Mouse (Mus musculus): Measurements from ENCODE around the gene Mei1. TPM values are rescaled to one million over a fixed set of nuclear protein-coding genes. Genes with fewer than 3 reads are reported as not detected.

The Mei1 gene
- polyA plus RNA-seq, 1 experiment from 2014 or later: not detected

DNA sequence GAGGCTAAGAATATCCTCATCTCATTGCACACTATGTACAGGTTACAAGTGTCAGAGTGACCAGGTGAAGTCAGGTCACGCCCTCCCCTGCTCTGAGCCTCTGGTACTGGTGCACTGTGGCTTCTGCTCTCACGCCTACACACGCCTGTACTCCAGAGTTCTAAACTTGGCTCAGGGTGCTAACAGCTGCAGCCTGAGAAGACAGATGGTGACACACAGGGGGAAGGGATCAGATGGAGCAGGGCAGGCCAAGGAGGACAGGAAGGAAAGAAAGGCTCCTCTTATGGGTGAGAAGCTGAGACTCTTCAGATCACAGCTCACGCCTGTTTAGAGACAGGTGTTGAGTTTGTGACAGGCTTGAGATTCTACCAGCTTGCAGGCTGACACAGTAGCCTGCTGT is 65.6 kb downstream of the Mei1 start:
- 81% methylated on average over 4 of the region's 4 CpGs for WGBS
- no peak for ATAC-seq
- Histone ChIP-seq H3K9ac (ENCODE audit: low read depth, low read length) (no peak overlapping the region), H3K4me2 (replicated peaks; ENCODE audit: low read depth) (no peak overlapping the region), H3K36me3 (ENCODE audit: control insufficient read depth, insufficient read depth) (no peaks in the 10 kb centered on the region; the same call in 1 of the 2 replicates), H3K9me3 (ENCODE audit: control insufficient read depth) (no peaks in the 10 kb centered on the region), H3K4me1 (replicated peaks; ENCODE audit: control insufficient read depth, insufficient read depth, low read length) (no peaks in the 10 kb centered on the region), H3K27ac (ENCODE audit: low read depth, low read length) (no peak overlapping the region), H3K27me3 (replicated peaks; ENCODE audit: control insufficient read depth, insufficient read depth, low read length) (no peaks in the 10 kb centered on the region; the same call in 1 of the 2 replicates), H3K4me3 (ENCODE audit: low read depth, low read length) (no peak overlapping the region)
- no peak for TF ChIP-seq CTCF (IDR thresholded peaks at IDR 0.05; ENCODE audit: low read depth)

DNA sequence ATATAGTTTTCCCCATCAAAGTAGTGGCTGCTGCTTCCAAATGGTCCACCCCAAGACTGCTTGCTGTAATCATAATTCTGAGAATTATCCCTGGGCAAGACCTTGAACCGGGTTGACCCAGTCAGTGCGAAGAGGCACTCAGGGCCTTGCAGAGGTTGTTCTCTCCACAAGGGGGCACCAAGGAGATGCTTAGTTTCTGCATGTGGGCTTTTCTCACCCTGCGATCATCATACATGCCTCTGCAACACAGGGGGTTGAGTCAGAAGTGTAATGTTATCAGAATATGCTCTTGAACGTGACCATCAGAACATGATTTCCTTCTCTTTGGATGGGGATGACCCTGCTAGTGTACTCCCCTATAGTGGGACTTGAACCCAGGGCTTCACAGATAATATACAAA is 68.8 kb downstream of the Mei1 start:
- no peak overlapping the region for H3K4me3 ChIP-seq (ENCODE audit: low read depth, low read length)
- H3K36me3 ChIP-seq (ENCODE audit: control insufficient read depth, insufficient read depth): no peaks in the 10 kb centered on the region; the same call in 1 of the 2 replicates
- H3K9ac ChIP-seq (ENCODE audit: low read depth, low read length): no peak overlapping the region
- WGBS: 56% methylated on average over 4 of the region's 4 CpGs
- H3K9me3 ChIP-seq (ENCODE audit: control insufficient read depth): no peaks in the 10 kb centered on the region
- ATAC-seq: 0 out of 2 replicates have a peak, but pooled peaks have one; percentile 23
- H3K4me1 ChIP-seq (replicated peaks; ENCODE audit: control insufficient read depth, insufficient read depth, low read length): no peaks in the 10 kb centered on the region
- no peaks in the 10 kb centered on the region for H3K27me3 ChIP-seq (replicated peaks; ENCODE audit: control insufficient read depth, insufficient read depth, low read length)
- no peak overlapping the region for H3K4me2 ChIP-seq (replicated peaks; ENCODE audit: low read depth)
- TF ChIP-seq CTCF (IDR thresholded peaks at IDR 0.05; ENCODE audit: low read depth): peak; percentile 89
- H3K27ac ChIP-seq (ENCODE audit: low read depth, low read length): no peak overlapping the region

DNA sequence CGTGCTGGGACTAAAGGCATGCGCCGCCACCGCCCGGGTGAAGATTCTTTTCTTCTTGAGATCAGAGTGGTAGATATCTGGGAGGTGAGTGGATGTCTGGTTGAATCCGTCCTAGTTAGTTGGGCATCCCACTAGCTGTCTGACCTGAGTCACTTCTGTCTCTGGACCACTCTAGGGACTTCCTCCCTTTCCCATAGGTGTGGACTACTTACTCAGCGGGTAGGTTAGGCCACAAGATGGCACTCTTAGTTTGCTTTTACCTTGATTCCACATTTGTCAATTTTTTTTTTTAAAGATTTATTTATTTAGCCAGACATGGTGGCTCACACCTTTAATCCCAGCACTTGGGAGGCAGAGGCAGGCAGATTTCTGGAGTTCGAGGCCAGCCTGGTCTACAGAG is 69.4 kb downstream of the Mei1 start:
- Histone ChIP-seq H3K9ac (ENCODE audit: low read depth, low read length) (no peak overlapping the region), H3K4me3 (ENCODE audit: low read depth, low read length) (no peak overlapping the region), H3K27me3 (replicated peaks; ENCODE audit: control insufficient read depth, insufficient read depth, low read length) (no peaks in the 10 kb centered on the region), H3K4me2 (replicated peaks; ENCODE audit: low read depth) (no peak overlapping the region), H3K4me1 (replicated peaks; ENCODE audit: control insufficient read depth, insufficient read depth, low read length) (0 out of 2 replicates have a peak, but pooled peaks cover under 1% of the 10 kb centered on the region), H3K36me3 (ENCODE audit: control insufficient read depth, insufficient read depth) (no peaks in the 10 kb centered on the region; the same call in 1 of the 2 replicates), H3K27ac (ENCODE audit: low read depth, low read length) (no peak overlapping the region), H3K9me3 (ENCODE audit: control insufficient read depth) (no peaks in the 10 kb centered on the region)
- no peak for ATAC-seq
- TF ChIP-seq CTCF (IDR thresholded peaks at IDR 0.05; ENCODE audit: low read depth): peak; percentile 64
- WGBS: 89% methylated on average over 8 of the region's 8 CpGs

DNA sequence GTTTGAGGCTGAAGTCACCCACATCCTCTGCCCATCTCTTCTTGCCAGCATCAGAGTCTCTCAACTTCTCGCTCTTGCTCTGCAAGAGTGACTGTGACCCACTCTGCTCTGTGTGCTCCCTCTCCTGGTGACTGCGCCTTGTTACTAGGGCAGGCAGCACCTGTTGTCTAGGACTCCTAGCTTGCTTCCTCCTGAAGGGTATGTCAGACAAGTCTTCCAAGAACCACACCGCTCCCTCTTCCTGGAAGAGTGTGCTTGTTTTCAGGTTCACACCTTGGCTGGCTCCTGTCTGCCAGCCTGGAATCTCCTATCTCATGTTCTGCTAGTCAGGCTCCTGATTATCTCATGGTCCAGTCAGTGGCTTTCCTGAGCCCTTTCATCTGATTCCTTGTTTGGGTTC is 70.6 kb downstream of the Mei1 start:
- TF ChIP-seq CTCF (IDR thresholded peaks at IDR 0.05; ENCODE audit: low read depth): peak; percentile 64
- WGBS: 76% methylated on average over 3 of the region's 3 CpGs
- H3K4me3 ChIP-seq (ENCODE audit: low read depth, low read length): no peak overlapping the region
- H3K4me1 ChIP-seq (replicated peaks; ENCODE audit: control insufficient read depth, insufficient read depth, low read length): 0 out of 2 replicates have a peak, but pooled peaks cover 6% of the 10 kb centered on the region
- H3K4me2 ChIP-seq (replicated peaks; ENCODE audit: low read depth): no peak overlapping the region
- H3K36me3 ChIP-seq (ENCODE audit: control insufficient read depth, insufficient read depth): no peaks in the 10 kb centered on the region; the same call in 1 of the 2 replicates
- peak; percentile 55 for ATAC-seq
- no peaks in the 10 kb centered on the region for H3K9me3 ChIP-seq (ENCODE audit: control insufficient read depth)
- H3K27ac ChIP-seq (ENCODE audit: low read depth, low read length): no peak overlapping the region
- H3K27me3 ChIP-seq (replicated peaks; ENCODE audit: control insufficient read depth, insufficient read depth, low read length): no peaks in the 10 kb centered on the region
- no peak overlapping the region for H3K9ac ChIP-seq (ENCODE audit: low read depth, low read length)

DNA sequence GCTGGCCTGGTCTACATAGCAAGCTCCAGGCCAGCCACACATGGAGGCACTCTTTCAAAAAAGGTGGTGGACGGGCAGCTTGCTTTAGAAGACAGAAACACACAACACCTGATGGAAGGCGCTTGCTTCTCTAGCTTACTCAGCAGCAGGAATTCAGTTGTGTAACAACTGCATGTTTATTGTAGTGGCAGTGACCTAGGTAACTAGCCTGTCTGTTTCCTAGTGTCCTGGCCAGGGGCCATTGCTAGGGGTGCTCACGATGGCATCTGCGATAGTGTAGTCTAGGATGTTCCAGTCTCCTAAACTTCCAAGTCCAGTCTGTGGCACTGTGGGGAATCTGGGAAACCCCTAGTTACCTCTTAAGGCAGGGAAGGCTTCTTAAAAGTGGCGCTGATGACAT is 74.4 kb downstream of the Mei1 start:
- Histone ChIP-seq H3K4me1 (replicated peaks; ENCODE audit: control insufficient read depth, insufficient read depth, low read length) (peaks cover 6% of the 10 kb centered on the region; the same call in 1 of the 2 replicates), H3K27me3 (replicated peaks; ENCODE audit: control insufficient read depth, insufficient read depth, low read length) (no peaks in the 10 kb centered on the region), H3K36me3 (ENCODE audit: control insufficient read depth, insufficient read depth) (no peaks in the 10 kb centered on the region), H3K4me3 (ENCODE audit: low read depth, low read length) (no peak overlapping the region), H3K9me3 (ENCODE audit: control insufficient read depth) (no peaks in the 10 kb centered on the region), H3K4me2 (replicated peaks; ENCODE audit: low read depth) (no peak overlapping the region), H3K9ac (ENCODE audit: low read depth, low read length) (no peak overlapping the region), H3K27ac (ENCODE audit: low read depth, low read length) (peak overlapping the region; percentile 9)
- WGBS: 60% methylated on average over 5 of the region's 5 CpGs
- TF ChIP-seq CTCF (IDR thresholded peaks at IDR 0.05; ENCODE audit: low read depth): no peak
- no peak for ATAC-seq

DNA sequence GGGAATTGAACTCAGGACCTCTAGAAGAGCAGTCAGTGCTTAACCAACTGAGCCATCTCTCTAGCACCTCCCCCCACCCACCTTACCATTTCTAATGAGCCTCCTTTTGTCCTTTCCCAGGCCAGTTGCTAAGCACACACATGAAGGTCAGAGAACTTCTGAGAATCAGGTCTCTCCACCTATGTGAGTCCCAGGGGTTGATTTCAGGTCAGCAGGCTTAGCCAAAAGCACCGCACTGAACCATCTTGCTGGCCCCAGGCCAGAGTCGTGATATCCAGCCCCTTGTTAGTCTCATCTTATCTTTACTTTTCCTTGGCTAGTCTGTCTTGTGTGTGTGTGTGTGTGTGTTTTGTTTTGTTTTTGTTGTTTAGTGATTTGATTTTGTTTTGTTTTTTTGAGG is 75.6 kb downstream of the Mei1 start:
- 25% methylated on average over 2 of the region's 2 CpGs for WGBS

More for the DNA sequence above, 75.6 kb downstream of the Mei1 start:
- Histone ChIP-seq H3K4me2 (replicated peaks; ENCODE audit: low read depth) (no peak overlapping the region), H3K27me3 (replicated peaks; ENCODE audit: control insufficient read depth, insufficient read depth, low read length) (no peaks in the 10 kb centered on the region), H3K27ac (ENCODE audit: low read depth, low read length) (no peak overlapping the region), H3K4me1 (replicated peaks; ENCODE audit: control insufficient read depth, insufficient read depth, low read length) (peaks cover 6% of the 10 kb centered on the region; the same call in 1 of the 2 replicates), H3K9ac (ENCODE audit: low read depth, low read length) (no peak overlapping the region), H3K9me3 (ENCODE audit: control insufficient read depth) (no peaks in the 10 kb centered on the region), H3K36me3 (ENCODE audit: control insufficient read depth, insufficient read depth) (no peaks in the 10 kb centered on the region), H3K4me3 (ENCODE audit: low read depth, low read length) (no peak overlapping the region)
- no peak for TF ChIP-seq CTCF (IDR thresholded peaks at IDR 0.05; ENCODE audit: low read depth)
- ATAC-seq: no peak
